Mouse (Mus musculus) fat pad, adult 2 months (tissue): ENCODE results near the gene Ahsa1.
"Not testable (repeated sequence)": the region's sequence is repeated elsewhere in the genome, so short reads cannot be mapped to it uniquely, and the experiment has no call there.

Experiments used
- DNase-seq: peaks from one replicate; pipeline ENCODE4 v3.0.0-alpha.2; 2011; ENCODE audit warnings: low read depth, low spot score; ENCODE audit errors: extremely low read depth

Ahsa1 gene

GRCm38 (mm10) chr12:87266108-87266826, at the start of gene Ahsa1, which contains the start of gene Vipas39:
Gene Ahsa1, plus strand, starts transcription at chr12:87266479.
Gene Vipas39, minus strand, starts transcription at chr12:87266256.
- DNase-seq, result peak; percentile 92

- no peak for DNase-seq
These were observed 48.7 kb upstream of the Ahsa1 start for GRCm38 (mm10) chr12:87217596-87217995.

- no peak for DNase-seq
These were observed 46.9 kb upstream of the Ahsa1 start for GRCm38 (mm10) chr12:87219362-87219761.

- no peak for DNase-seq
These were observed 41.3 kb upstream of the Ahsa1 start for GRCm38 (mm10) chr12:87224950-87225349.

GRCm38 (mm10) chr12:87226801-87227200, 39.5 kb upstream of the Ahsa1 start:
- no peak for DNase-seq

GRCm38 (mm10) chr12:87229633-87230032, 36.6 kb upstream of the Ahsa1 start:
- no peak for DNase-seq

GRCm38 (mm10) chr12:87230379-87230895, 35.8 kb upstream of the Ahsa1 start:
- no peak for DNase-seq

GRCm38 (mm10) chr12:87236882-87237483, 29.3 kb upstream of the Ahsa1 start:
- DNase-seq, result no peak

- DNase-seq, result no peak
These were observed 27.6 kb upstream of the Ahsa1 start, which contains the start of gene Noxred1 for GRCm38 (mm10) chr12:87238632-87239031. Gene Noxred1, minus strand, starts transcription at chr12:87238732.

GRCm38 (mm10) chr12:87250161-87250560, 16.1 kb upstream of the Ahsa1 start:
- DNase-seq, result no peak

- no peak for DNase-seq
These were observed 12.4 kb upstream of the Ahsa1 start for GRCm38 (mm10) chr12:87253878-87254277.

GRCm38 (mm10) chr12:87256629-87257028, 9.7 kb upstream of the Ahsa1 start:
- no peak for DNase-seq

- no peak for DNase-seq
These were observed 5.7 kb upstream of the Ahsa1 start for GRCm38 (mm10) chr12:87260562-87260961.

GRCm38 (mm10) chr12:87265444-87265843, 835 bp upstream of the Ahsa1 start:
- no peak for DNase-seq

GRCm38 (mm10) chr12:87266827-87267603, 736 bp downstream of the Ahsa1 start:
- DNase-seq, result peak; percentile 36

GRCm38 (mm10) chr12:87267682-87268081, 1.4 kb downstream of the Ahsa1 start:
- DNase-seq, result no peak

GRCm38 (mm10) chr12:87274853-87275831, 8.9 kb downstream of the Ahsa1 start:
- no peak for DNase-seq

GRCm38 (mm10) chr12:87277251-87277650, 11.0 kb downstream of the Ahsa1 start:
- DNase-seq, result not testable (repeated sequence)

GRCm38 (mm10) chr12:87278118-87278730, 11.9 kb downstream of the Ahsa1 start:
- no peak for DNase-seq

GRCm38 (mm10) chr12:87279350-87279749, 13.1 kb downstream of the Ahsa1 start:
- no peak for DNase-seq
